Mouse (Mus musculus): ENCODE measurements at regions not wholly inside any gene's neighbourhood (a gene's known extent, or its start where the extent isn't known, plus 50 kb on each side); places are given as distances from the start of the nearest gene placed in this dataset.

DNA sequence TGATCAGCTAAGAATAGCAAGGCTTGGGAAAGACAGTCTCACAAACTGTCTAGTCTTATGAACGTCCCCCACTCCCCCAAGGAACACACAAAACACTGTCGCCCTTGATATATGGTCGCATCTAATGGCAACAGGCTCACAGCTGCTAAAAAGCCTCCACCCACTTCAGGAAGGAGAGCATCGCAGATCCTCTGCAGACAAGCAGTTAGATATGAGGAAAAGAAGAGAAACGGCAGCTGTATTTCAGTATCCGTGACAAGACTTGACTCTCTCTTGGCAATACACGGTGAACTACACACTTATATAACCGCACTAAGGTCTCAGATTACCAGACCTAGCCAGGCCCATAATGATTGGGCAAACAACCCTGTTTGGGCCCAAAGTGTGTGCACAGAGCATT, 161.5 kb upstream of the Sh3bp4 start:
- H3K9ac ChIP-seq (ENCODE audit: insufficient read depth, low read depth) = no peak overlapping the region
- H3K27me3 ChIP-seq (replicated peaks) = no peaks in the 10 kb centered on the region
- dilution Hi-C loops (cut with MboI; ENCODE audit: extremely low pct_ligation_motif_present, extremely low pct_unique_long_range_greater_than_20kb, low sequenced_read_pairs) = no loop called here
- no peaks in the 10 kb centered on the region for H3K79me2 ChIP-seq (replicated peaks; ENCODE audit: control insufficient read depth, extremely low read depth, insufficient read depth, poor library complexity, severe bottlenecking)
- in situ Hi-C loops (cut with MboI; ENCODE audit: low pct_ligation_motif_present, low pct_unique_long_range_greater_than_20kb, low sequenced_read_pairs) = no loop called here
- no peak for DNase-seq (ENCODE audit: extremely low read depth)
- H3K4me1 ChIP-seq (ENCODE audit: control insufficient read depth in 1 of 2, insufficient read depth in 2 of 2) = no peaks in the 10 kb centered on the region
- H3K27ac ChIP-seq (ENCODE audit: insufficient read depth, low read depth) = no peak overlapping the region
- H3K9me3 ChIP-seq (replicated peaks; ENCODE audit: low read length) = peaks cover 64% of the 10 kb centered on the region
- TF ChIP-seq SMC3 (IDR thresholded peaks at IDR 0.05; ENCODE audit: low read depth, low read length) (no peak), MYC (IDR thresholded peaks at IDR 0.05; ENCODE audit: low read depth, low read length) (no peak), POLR2A (IDR thresholded peaks at IDR 0.05; ENCODE audit: low read depth, low read length) (no peak), PAX5 (IDR thresholded peaks at IDR 0.05; ENCODE audit: low read length) (no peak), RCOR1 (conservative IDR thresholded peaks at IDR 0.05; ENCODE audit: low read depth, low read length) (no peak), NELFE (IDR thresholded peaks at IDR 0.05; ENCODE audit: low read depth, low read length) (no peak), TBP (conservative IDR thresholded peaks at IDR 0.05; ENCODE audit: low read depth, low read length) (no peak), ELF1 (IDR thresholded peaks at IDR 0.05; ENCODE audit: low read depth, low read length) (no peak), JUN (IDR thresholded peaks at IDR 0.05; ENCODE audit: insufficient read depth, low read depth, low read length) (no peak), USF1 (IDR thresholded peaks at IDR 0.05; ENCODE audit: low read depth, low read length) (no peak), BHLHE40 (IDR thresholded peaks at IDR 0.05; ENCODE audit: low read depth, low read length) (no peak), MEF2A (IDR thresholded peaks at IDR 0.05; ENCODE audit: borderline replicate concordance, low read depth, low read length) (no peak), ZMIZ1 (IDR thresholded peaks at IDR 0.05; ENCODE audit: low read depth, low read length) (no peak), CHD2 (IDR thresholded peaks at IDR 0.05; ENCODE audit: low read length) (no peak)
- no peaks in the 10 kb centered on the region for H3K36me3 ChIP-seq (replicated peaks in 1 of 2; ENCODE audit: control insufficient read depth in 1 of 2, insufficient read depth in 1 of 2, low read length in 1 of 2)
- no peak overlapping the region for H3K4me2 ChIP-seq (ENCODE audit: insufficient read depth, low read depth, poor library complexity, severe bottlenecking)
- H3K4me3 ChIP-seq (replicated peaks in 1 of 3; ENCODE audit: low read depth in 2 of 3, low read length in 2 of 3, poor library complexity in 1 of 3) = no peak overlapping the region

DNA sequence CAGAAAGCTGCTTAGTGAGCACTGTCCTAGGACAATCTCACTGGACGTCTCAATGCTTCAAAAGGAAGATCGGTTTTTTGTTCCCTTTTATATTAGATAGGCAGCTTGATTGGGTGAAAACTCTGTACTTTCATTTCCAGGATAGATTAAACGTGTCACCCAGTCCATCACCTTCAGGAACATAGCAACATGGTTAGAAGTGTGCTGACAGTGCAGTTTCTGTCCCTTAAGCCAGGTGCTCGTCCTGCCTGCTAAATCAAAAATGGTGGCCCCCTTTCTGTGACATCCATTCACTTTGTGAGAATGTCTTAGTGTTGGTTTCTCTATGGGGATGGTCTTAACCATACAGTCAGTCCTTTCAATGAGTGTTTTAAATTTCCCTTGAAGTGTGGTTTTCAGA, 160.9 kb upstream of the Sh3bp4 start:
- Histone ChIP-seq H3K9me3 (replicated peaks; ENCODE audit: low read length) (peaks cover 58% of the 10 kb centered on the region), H3K27ac (ENCODE audit: insufficient read depth, low read depth) (no peak overlapping the region), H3K4me2 (ENCODE audit: insufficient read depth, low read depth, poor library complexity, severe bottlenecking) (no peak overlapping the region), H3K36me3 (replicated peaks in 1 of 2; ENCODE audit: control insufficient read depth in 1 of 2, insufficient read depth in 1 of 2, low read length in 1 of 2) (no peaks in the 10 kb centered on the region), H3K27me3 (replicated peaks) (no peaks in the 10 kb centered on the region), H3K79me2 (replicated peaks; ENCODE audit: control insufficient read depth, extremely low read depth, insufficient read depth, poor library complexity, severe bottlenecking) (no peaks in the 10 kb centered on the region), H3K4me3 (replicated peaks in 1 of 3; ENCODE audit: low read depth in 2 of 3, low read length in 2 of 3, poor library complexity in 1 of 3) (no peak overlapping the region), H3K9ac (ENCODE audit: insufficient read depth, low read depth) (no peak overlapping the region), H3K4me1 (ENCODE audit: control insufficient read depth in 1 of 2, insufficient read depth in 2 of 2) (no peaks in the 10 kb centered on the region)
- DNase-seq (ENCODE audit: extremely low read depth) = no peak
- dilution Hi-C loops (cut with MboI; ENCODE audit: extremely low pct_ligation_motif_present, extremely low pct_unique_long_range_greater_than_20kb, low sequenced_read_pairs) = no loop called here
- TF ChIP-seq MAFK (IDR thresholded peaks at IDR 0.05; ENCODE audit: insufficient replicate concordance, low read length) = 0 out of 2 replicates have a peak, but pooled peaks have one; percentile 24
- TF ChIP-seq ZC3H11A (IDR thresholded peaks at IDR 0.05; ENCODE audit: low read depth, low read length) = no peak
- in situ Hi-C loops (cut with MboI; ENCODE audit: low pct_ligation_motif_present, low pct_unique_long_range_greater_than_20kb, low sequenced_read_pairs) = no loop called here
